Mouse (Mus musculus): ENCODE data around the gene Hectd1.

DNA sequence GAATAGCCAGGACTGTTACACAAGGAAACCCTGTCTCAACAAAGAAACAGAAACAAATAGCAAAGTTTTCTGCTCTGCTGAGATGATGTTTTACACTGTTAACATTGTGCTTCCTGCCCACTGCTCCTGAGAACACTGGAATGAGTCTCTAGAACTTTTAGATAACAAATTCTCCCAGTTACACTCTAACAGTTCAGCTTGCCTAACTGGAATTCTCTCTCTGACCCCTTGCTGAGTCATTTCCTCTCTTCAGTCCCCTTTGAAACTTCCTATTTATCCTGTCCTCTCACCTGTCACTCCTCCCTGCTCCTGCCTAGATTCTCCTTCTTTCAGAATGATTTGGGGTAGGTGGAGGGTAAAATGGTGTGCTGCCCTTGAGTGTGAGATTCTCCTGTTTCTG is 135.2 kb downstream of the Hectd1 start:
- TF ChIP-seq CTCF (IDR thresholded peaks at IDR 0.05; ENCODE audit: borderline replicate concordance, insufficient read depth, low read length): no peak
- no peak for TF ChIP-seq POLR2A (IDR thresholded peaks at IDR 0.05; ENCODE audit: low read depth, low read length)
